Mouse (Mus musculus): ENCODE results near the gene Egfl8. TPM values are rescaled to one million over a fixed set of nuclear protein-coding genes. Genes with fewer than 3 reads are reported as not detected.

Egfl8 gene
- polyA plus RNA-seq, 2 experiments: 8.7 to 11.3 TPM

DNA sequence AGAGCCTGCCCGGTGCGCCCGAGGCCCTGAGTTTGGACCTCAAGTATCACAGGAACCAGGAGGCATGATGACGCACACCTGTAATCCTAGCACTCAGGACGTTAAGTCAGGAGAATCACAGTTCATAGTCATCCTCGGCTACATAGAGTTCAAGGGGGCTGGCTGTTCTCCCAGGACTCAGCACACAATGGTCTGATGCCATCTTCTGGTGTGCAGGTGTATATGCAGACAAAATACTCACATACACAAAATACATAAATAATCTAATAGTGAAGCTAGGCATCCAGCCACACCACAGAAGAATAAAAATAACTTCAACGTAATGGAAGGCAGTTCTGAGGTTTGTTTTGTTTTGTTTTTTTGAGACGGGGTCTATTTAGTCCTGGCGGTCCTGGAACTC, 7.4 kb upstream of the Egfl8 start:
- no peak for ATAC-seq (ENCODE audit: low FRiP score, low read depth)
- peaks cover 4% of the 10 kb centered on the region; the same call in 1 of the 2 replicates for H3K4me1 ChIP-seq (ENCODE audit: control insufficient read depth, insufficient read depth, low read length)
- no peak overlapping the region for H3K4me2 ChIP-seq (replicated peaks; ENCODE audit: low read depth, low read length, severe bottlenecking)
- WGBS: 85% methylated on average over 9 of the region's 9 CpGs
- H3K9ac ChIP-seq (ENCODE audit: low read depth, low read length, severe bottlenecking): no peak overlapping the region
- no peaks in the 10 kb centered on the region for H3K9me3 ChIP-seq (ENCODE audit: control insufficient read depth, low read length)
- no peak overlapping the region for H3K4me3 ChIP-seq (replicated peaks; ENCODE audit: low read length)
- no peaks in the 10 kb centered on the region for H3K27me3 ChIP-seq (ENCODE audit: control insufficient read depth, insufficient read depth, low read length)
- no peak for TF ChIP-seq POLR2A (IDR thresholded peaks at IDR 0.05; ENCODE audit: borderline replicate concordance, extremely low read depth, insufficient read depth, insufficient read length)
- DNase-seq (ENCODE audit: low spot score): no peak
- H3K27ac ChIP-seq (replicated peaks; ENCODE audit: low read depth, low read length): no peak overlapping the region
- peaks cover 54% of the 10 kb centered on the region for H3K36me3 ChIP-seq (ENCODE audit: control insufficient read depth, insufficient read depth, low read length)

DNA sequence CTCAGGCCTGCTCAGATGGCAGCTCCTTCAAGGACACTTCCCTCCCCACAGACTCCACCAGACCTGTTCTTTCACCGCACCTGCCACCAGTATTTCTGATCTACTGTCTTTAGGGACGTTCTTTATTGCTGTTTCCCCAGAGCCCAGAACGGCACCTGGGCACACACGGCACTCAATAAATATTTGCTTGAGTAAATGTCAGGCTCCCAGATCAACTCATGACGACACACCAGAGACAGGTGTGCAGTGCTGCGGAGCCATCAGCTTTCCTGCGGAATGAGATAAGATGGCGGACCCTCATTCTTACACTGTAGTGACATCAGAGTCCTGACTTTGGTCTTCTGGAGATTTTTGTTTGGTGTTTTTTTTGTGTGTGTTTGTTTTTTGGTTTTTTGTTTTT, 5.2 kb upstream of the Egfl8 start:
- no peak for ATAC-seq (ENCODE audit: low FRiP score, low read depth)
- H3K4me2 ChIP-seq (replicated peaks; ENCODE audit: low read depth, low read length, severe bottlenecking): no peak overlapping the region
- H3K9me3 ChIP-seq (ENCODE audit: control insufficient read depth, low read length): no peaks in the 10 kb centered on the region
- no peak for TF ChIP-seq POLR2A (IDR thresholded peaks at IDR 0.05; ENCODE audit: borderline replicate concordance, extremely low read depth, insufficient read depth, insufficient read length)
- no peak overlapping the region for H3K4me3 ChIP-seq (replicated peaks; ENCODE audit: low read length)
- no peaks in the 10 kb centered on the region for H3K27me3 ChIP-seq (ENCODE audit: control insufficient read depth, insufficient read depth, low read length)
- H3K27ac ChIP-seq (replicated peaks; ENCODE audit: low read depth, low read length): no peak overlapping the region
- H3K4me1 ChIP-seq (ENCODE audit: control insufficient read depth, insufficient read depth, low read length): no peaks in the 10 kb centered on the region
- peaks cover 70% of the 10 kb centered on the region for H3K36me3 ChIP-seq (ENCODE audit: control insufficient read depth, insufficient read depth, low read length)
- WGBS: 84% methylated on average over 8 of the region's 8 CpGs
- no peak overlapping the region for H3K9ac ChIP-seq (ENCODE audit: low read depth, low read length, severe bottlenecking)
- no peak for DNase-seq (ENCODE audit: low spot score)

GRCm38 (mm10) chr17:34618999-34619398, 3.2 kb upstream of the Egfl8 start:
- 17% methylated on average over 6 of the region's 6 CpGs for WGBS
- Histone ChIP-seq H3K4me3 (replicated peaks; ENCODE audit: low read length) (no peak overlapping the region), H3K36me3 (ENCODE audit: control insufficient read depth, insufficient read depth, low read length) (peaks cover 77% of the 10 kb centered on the region), H3K9me3 (ENCODE audit: control insufficient read depth, low read length) (no peaks in the 10 kb centered on the region), H3K9ac (ENCODE audit: low read depth, low read length, severe bottlenecking) (no peak overlapping the region), H3K4me1 (ENCODE audit: control insufficient read depth, insufficient read depth, low read length) (no peaks in the 10 kb centered on the region), H3K27ac (replicated peaks; ENCODE audit: low read depth, low read length) (no peak overlapping the region), H3K4me2 (replicated peaks; ENCODE audit: low read depth, low read length, severe bottlenecking) (no peak overlapping the region), H3K27me3 (ENCODE audit: control insufficient read depth, insufficient read depth, low read length) (no peaks in the 10 kb centered on the region)
- DNase-seq (ENCODE audit: low spot score) (no peak), ATAC-seq (ENCODE audit: low FRiP score, low read depth) (no peak)
- TF ChIP-seq POLR2A (IDR thresholded peaks at IDR 0.05; ENCODE audit: borderline replicate concordance, extremely low read depth, insufficient read depth, insufficient read length): no peak

DNA sequence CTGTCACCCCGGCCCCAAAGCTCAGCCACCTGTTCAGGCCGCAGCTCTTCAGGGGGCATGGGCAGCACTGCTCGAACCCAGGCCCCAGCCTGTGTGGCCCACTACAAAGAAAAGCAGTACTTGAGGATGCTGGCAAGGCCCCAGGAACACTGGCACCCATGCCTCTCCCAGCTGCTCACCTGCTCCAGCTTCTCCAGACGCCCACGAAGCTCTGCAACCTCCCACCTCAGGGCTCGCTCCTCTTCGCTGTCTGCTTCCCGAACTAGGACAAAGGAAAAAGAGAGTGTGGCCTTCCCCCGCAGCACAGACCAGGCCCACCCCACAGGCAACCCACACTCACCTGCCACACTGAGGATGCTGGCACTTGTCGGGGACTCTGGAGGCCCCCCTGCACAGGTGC, 1.9 kb downstream of the Egfl8 start:
- no peak for TF ChIP-seq POLR2A (IDR thresholded peaks at IDR 0.05; ENCODE audit: borderline replicate concordance, extremely low read depth, insufficient read depth, insufficient read length)
- no peak for ATAC-seq (ENCODE audit: low FRiP score, low read depth)

DNA sequence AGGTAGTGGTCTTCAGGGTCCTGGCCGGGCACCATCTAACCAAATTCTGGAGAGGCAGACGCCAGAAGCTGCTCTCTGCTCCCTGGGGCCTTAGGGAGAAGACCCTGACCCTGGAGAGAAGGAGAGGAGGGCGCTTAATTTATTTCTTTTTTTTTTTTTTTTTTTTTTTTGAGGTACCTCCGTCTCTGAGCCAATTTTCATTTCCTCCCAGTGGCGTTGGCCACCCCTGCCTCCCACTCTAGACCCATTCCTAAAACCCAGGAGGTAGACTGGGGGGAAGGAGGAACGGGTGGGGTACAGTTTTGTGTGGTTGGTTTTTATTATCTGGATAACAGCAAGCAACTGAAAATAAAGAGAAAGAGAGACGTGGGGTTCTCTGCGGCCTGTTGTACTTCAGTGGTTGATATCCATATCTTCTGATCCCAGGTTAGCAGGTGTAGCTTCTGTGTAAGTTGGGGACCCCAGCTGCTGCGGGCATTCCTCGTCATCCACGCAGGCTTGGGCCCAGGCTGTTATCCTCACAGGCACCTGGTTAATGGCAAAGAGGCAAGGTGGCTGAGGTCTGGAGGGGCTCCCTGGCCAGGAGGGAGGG, 2.6 kb downstream of the Egfl8 start:
- no peak for TF ChIP-seq POLR2A (IDR thresholded peaks at IDR 0.05; ENCODE audit: borderline replicate concordance, extremely low read depth, insufficient read depth, insufficient read length)
- Histone ChIP-seq H3K4me2 (replicated peaks; ENCODE audit: low read depth, low read length, severe bottlenecking) (no peak overlapping the region), H3K27me3 (ENCODE audit: control insufficient read depth, insufficient read depth, low read length) (no peaks in the 10 kb centered on the region), H3K4me3 (replicated peaks; ENCODE audit: low read length) (no peak overlapping the region), H3K4me1 (ENCODE audit: control insufficient read depth, insufficient read depth, low read length) (0 out of 2 replicates have a peak, but pooled peaks cover 4% of the 10 kb centered on the region), H3K36me3 (ENCODE audit: control insufficient read depth, insufficient read depth, low read length) (peaks cover 77% of the 10 kb centered on the region), H3K9ac (ENCODE audit: low read depth, low read length, severe bottlenecking) (no peak overlapping the region), H3K27ac (replicated peaks; ENCODE audit: low read depth, low read length) (no peak overlapping the region), H3K9me3 (ENCODE audit: control insufficient read depth, low read length) (no peaks in the 10 kb centered on the region)
- ATAC-seq (ENCODE audit: low FRiP score, low read depth) (no peak), DNase-seq (ENCODE audit: low spot score) (no peak)
- 83% methylated on average over 11 of the region's 11 CpGs for WGBS

More for the DNA sequence above, 1.9 kb downstream of the Egfl8 start:
- no peaks in the 10 kb centered on the region for H3K27me3 ChIP-seq (ENCODE audit: control insufficient read depth, insufficient read depth, low read length)
- H3K9me3 ChIP-seq (ENCODE audit: control insufficient read depth, low read length): no peaks in the 10 kb centered on the region
- no peak for DNase-seq (ENCODE audit: low spot score)
- H3K4me3 ChIP-seq (replicated peaks; ENCODE audit: low read length): no peak overlapping the region
- 94% methylated on average over 10 of the region's 10 CpGs for WGBS
- H3K4me1 ChIP-seq (ENCODE audit: control insufficient read depth, insufficient read depth, low read length): 0 out of 2 replicates have a peak, but pooled peaks cover under 1% of the 10 kb centered on the region
- peaks cover 74% of the 10 kb centered on the region for H3K36me3 ChIP-seq (ENCODE audit: control insufficient read depth, insufficient read depth, low read length)
- no peak overlapping the region for H3K9ac ChIP-seq (ENCODE audit: low read depth, low read length, severe bottlenecking)
- H3K4me2 ChIP-seq (replicated peaks; ENCODE audit: low read depth, low read length, severe bottlenecking): no peak overlapping the region
- H3K27ac ChIP-seq (replicated peaks; ENCODE audit: low read depth, low read length): no peak overlapping the region
